Mouse (Mus musculus) neural tube, embryonic 13.5 days (tissue): ENCODE measurements around the gene Dlgap3. TPM values are rescaled to one million over a fixed set of nuclear protein-coding genes. Genes with fewer than 3 reads are reported as not detected.
A peak's percentile ranks its signal among the peaks of the same experiment; 100 is the strongest.

Experiments
- ATAC-seq: fragments of 200-750 bp; cut with Nextera tagmentation; 2 replicates; pipeline ENCODE4 v1.8.0; 2017; ENCODE audit warnings: low read depth, mild to moderate bottlenecking, moderate TSS enrichment, moderate library complexity
- H3K27ac ChIP-seq: fragments of 300-500 bp; sonication (generic); replicated peaks from 2 replicates; pipeline ENCODE4 v1.5.1; 2015; ENCODE audit warnings: moderate library complexity, mild to moderate bottlenecking, inconsistent platforms
- H3K27me3 ChIP-seq: fragments of 300-500 bp; sonication (generic); 2 replicates; pipeline ENCODE4 v1.6.1; 2015; ENCODE audit warnings: mild to moderate bottlenecking, inconsistent platforms
- H3K36me3 ChIP-seq: fragments of 300-500 bp; sonication (generic); 2 replicates; pipeline ENCODE4 v1.6.1; 2015; ENCODE audit warnings: mild to moderate bottlenecking, inconsistent platforms
- H3K4me1 ChIP-seq: fragments of 300-500 bp; sonication (generic); replicated peaks from 2 replicates; pipeline ENCODE4 v1.6.1; 2015; ENCODE audit warnings: inconsistent platforms
- H3K4me2 ChIP-seq: fragments of 300-500 bp; sonication (generic); 2 replicates; pipeline ENCODE4 v1.6.1; 2015; ENCODE audit warnings: inconsistent platforms, mild to moderate bottlenecking, moderate library complexity
- H3K4me3 ChIP-seq: fragments of 300-500 bp; sonication (generic); 2 replicates; pipeline ENCODE4 v1.5.1; 2015; ENCODE audit warnings: mild to moderate bottlenecking, inconsistent platforms
- H3K9ac ChIP-seq: fragments of 300-500 bp; sonication (generic); 2 replicates; pipeline ENCODE4 v1.6.1; 2015; ENCODE audit warnings: moderate library complexity, mild to moderate bottlenecking, inconsistent platforms
- H3K9me3 ChIP-seq: fragments of 300-500 bp; sonication (generic); 2 replicates; pipeline ENCODE4 v1.6.1; 2016; ENCODE audit warnings: inconsistent platforms
- WGBS: fragments of 180-500 bp; shearing (Covaris S2); methylation state at CpG from one replicate; pipeline ENCODE4 v1.1.7; 2015; 5-methylcytosine and 5-hydroxymethylcytosine counted together
- polyA plus RNA-seq: library from polyadenylated mRNA; unstranded; fragments of >200 nt; fragmentation: Nextera tagmentation; extraction: Ambion mirVana; gene quantifications from 2 replicates; pipeline ENCODE4 v1.2.1, GENCODE M21; 2015

Gene Dlgap3
- polyA plus RNA-seq, 1 experiment from 2014 or later: 13.4 TPM

DNA sequence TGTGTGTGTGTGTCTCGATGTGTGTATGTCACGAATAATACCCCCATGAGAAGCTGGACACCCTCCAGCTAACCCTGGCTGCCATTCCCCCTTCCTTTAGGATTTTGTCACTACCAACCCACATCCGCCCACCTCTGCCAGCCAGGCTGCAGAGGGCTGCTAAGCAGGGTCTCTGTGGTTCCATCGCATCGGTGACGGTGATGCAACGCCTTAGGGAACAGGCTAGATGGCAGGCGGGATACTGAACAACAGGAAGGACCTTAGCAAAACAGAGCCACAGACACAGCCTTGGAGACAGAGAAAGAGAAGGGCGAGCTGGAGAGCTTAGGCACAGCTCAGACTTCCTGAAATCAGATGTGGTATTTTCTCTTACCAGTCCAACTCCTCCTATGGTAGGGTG is 9.7 kb downstream of the Dlgap3 start:
- Histone ChIP-seq H3K9me3 (no peaks in the 10 kb centered on the region), H3K36me3 (no peaks in the 10 kb centered on the region), H3K4me3 (no peak overlapping the region), H3K4me1 (peaks cover 40% of the 10 kb centered on the region), H3K4me2 (no peak overlapping the region), H3K9ac (no peak overlapping the region), H3K27ac (0 out of 2 replicates have a peak overlapping the region, but pooled peaks have one; percentile 11), H3K27me3 (peaks cover 3% of the 10 kb centered on the region; the same call in 1 of the 2 replicates)
- no peak for ATAC-seq
- 54% methylated on average over 9 of the region's 9 CpGs for WGBS

DNA sequence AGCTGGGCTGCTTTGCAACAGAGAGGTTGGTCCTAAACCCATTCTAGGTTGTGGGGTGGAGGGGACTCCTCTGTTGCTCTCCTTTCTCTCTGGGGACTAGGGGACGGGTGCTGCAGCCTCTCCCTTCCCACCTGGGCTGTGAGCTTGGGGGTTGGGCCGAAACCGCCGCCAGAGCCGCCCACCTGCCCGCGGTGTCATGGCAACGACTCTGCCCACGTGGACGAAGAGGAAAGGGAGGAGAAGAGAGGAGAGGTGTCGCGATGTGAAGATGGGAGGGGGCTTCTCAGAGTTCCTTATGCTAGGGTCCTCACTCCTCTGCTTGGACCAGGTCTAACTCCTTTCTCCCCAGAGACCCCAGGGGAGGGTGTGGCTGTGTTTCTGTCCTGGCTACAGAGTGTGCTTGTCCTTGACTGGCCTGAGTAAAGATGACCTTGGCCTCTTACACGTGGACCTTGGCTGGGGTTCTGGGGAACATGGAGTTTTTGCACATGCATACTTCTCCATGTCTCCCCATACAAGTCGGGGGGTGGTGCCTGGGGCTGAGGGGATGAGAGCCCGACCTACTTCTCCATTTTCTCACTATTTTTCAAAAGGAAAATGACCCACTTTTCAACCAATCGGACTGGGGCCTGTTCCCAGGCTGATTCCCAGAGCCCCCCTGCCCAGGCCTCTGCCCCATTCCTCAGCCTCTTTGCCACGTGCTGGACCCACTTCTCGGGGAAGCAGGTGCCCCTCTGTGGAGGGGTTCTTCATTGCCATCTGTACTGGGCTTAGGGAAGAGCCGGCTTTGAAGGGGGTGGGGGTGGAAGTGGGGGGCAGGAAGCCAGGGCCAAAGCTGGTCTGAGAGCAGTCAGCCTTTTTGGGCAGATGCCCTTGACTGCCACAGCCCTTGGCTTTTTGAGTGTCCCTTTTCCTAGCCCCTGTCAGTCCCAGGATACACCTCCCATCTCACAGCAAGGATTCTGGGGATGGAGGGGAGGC is 10.8 kb downstream of the Dlgap3 start:
- peak overlapping the region; percentile 43 for H3K27ac ChIP-seq
- WGBS: 16% methylated on average over 19 of the region's 19 CpGs
- peak overlapping the region; percentile 30 for H3K4me2 ChIP-seq
- H3K36me3 ChIP-seq: no peaks in the 10 kb centered on the region
- H3K9me3 ChIP-seq: no peaks in the 10 kb centered on the region
- peaks cover 3% of the 10 kb centered on the region; the same call in 1 of the 2 replicates for H3K27me3 ChIP-seq
- ATAC-seq: peak; percentile 48; the same call in 1 of the 2 replicates
- H3K4me1 ChIP-seq: peaks cover 30% of the 10 kb centered on the region
- 0 out of 2 replicates have a peak overlapping the region, but pooled peaks have one; percentile 12 for H3K9ac ChIP-seq
- H3K4me3 ChIP-seq: no peak overlapping the region

DNA sequence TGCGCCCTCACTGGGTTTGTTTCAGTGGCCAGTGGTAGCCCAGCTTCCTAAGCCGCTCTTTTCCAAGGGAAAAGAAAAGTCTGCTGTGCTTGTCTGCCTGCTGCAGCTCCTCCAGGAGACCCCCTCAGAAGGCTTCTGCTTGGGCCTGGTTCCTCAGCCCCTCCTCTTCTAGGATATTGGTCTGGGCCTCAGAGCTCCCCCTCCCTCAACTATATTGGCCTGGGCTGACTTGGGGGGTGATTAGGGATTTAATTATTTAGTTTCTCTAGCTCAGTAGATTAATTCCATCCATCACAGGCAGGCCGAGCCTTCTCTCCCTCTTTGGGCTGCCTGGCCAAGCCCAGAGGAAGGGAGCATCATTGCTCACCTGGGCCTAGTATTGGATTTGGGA is 11.4 kb downstream of the Dlgap3 start:
- Histone ChIP-seq H3K4me1 (peaks cover 23% of the 10 kb centered on the region), H3K27me3 (peaks cover 3% of the 10 kb centered on the region; the same call in 1 of the 2 replicates), H3K9ac (no peak overlapping the region), H3K27ac (peak overlapping the region; percentile 43), H3K4me3 (no peak overlapping the region), H3K36me3 (no peaks in the 10 kb centered on the region), H3K9me3 (no peaks in the 10 kb centered on the region), H3K4me2 (no peak overlapping the region)
- WGBS: 64% methylated on average over 3 of the region's 3 CpGs
- peak; percentile 48; the same call in 1 of the 2 replicates for ATAC-seq

DNA sequence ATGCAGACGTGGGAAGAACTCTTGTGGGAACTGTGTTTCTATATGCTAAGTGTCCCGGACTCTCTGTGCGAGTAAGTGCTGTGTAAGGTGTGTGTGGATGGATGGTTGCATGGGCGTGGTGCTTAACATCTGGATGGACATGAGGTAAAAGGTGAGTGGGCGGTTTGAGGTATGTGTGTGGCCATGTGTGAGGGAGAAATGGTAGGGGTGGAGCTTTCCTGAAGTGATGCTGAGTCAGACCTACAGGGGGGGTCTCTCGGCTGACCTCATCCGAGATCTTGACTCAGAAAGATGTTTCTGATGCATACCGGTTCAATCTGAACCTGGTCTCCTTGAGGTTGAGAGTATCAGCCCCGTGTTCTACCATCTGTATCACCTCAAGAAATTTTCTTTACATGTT is 12.0 kb downstream of the Dlgap3 start:
- Histone ChIP-seq H3K4me3 (no peak overlapping the region), H3K27me3 (peaks cover 3% of the 10 kb centered on the region; the same call in 1 of the 2 replicates), H3K9me3 (no peaks in the 10 kb centered on the region), H3K9ac (no peak overlapping the region), H3K4me2 (no peak overlapping the region), H3K27ac (0 out of 2 replicates have a peak overlapping the region, but pooled peaks have one; percentile 3), H3K36me3 (no peaks in the 10 kb centered on the region), H3K4me1 (peaks cover 23% of the 10 kb centered on the region)
- no peak for ATAC-seq
- 87% methylated on average over 9 of the region's 9 CpGs for WGBS

DNA sequence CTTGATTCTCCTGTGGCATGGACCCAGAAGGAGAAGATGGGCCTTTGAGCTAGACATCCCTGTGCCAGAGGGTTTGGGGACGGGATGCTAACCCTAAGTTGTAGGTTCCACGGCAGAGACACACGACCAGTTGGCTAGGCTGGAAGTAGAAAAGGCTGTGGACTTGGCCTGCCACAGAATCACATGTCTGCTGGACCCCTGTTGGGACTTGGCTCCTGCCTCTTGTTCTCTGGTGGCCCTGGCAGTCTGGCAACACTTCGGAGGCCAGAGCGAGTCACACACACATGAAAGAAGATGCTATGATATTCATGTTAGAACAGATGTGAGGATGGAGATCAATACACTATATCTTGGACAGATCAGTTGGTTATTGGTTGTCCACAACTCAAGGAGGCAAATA is 14.9 kb downstream of the Dlgap3 start:
- Histone ChIP-seq H3K4me1 (peaks cover 17% of the 10 kb centered on the region), H3K27me3 (no peaks in the 10 kb centered on the region), H3K4me2 (no peak overlapping the region), H3K36me3 (no peaks in the 10 kb centered on the region), H3K9ac (no peak overlapping the region), H3K27ac (no peak overlapping the region), H3K4me3 (no peak overlapping the region), H3K9me3 (no peaks in the 10 kb centered on the region)
- WGBS: 90% methylated on average over 5 of the region's 5 CpGs
- no peak for ATAC-seq

DNA sequence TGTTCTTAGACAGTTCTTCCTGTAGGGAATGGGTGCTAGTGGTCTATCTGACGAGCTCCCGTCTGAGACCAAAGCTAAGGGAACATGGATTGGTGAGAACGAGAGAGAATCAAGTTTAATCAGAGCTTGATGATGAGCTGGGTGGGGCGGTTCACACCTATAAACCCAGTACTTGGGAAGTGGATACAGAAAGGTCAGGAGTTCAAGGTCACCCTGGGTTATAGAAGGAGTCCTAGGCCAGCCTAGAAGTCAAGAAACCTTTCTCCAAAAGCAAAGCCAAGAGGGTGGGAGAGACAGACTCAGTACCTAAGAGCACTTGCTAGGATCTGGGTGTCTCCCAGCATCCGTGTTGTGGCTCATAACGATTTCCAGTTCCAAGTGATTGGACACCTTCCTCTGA is 21.9 kb downstream of the Dlgap3 start:
- no peak overlapping the region for H3K4me2 ChIP-seq
- peaks cover 11% of the 10 kb centered on the region for H3K36me3 ChIP-seq
- no peak overlapping the region for H3K9ac ChIP-seq
- H3K9me3 ChIP-seq: no peaks in the 10 kb centered on the region
- H3K27ac ChIP-seq: no peak overlapping the region
- WGBS: 91% methylated on average over 6 of the region's 6 CpGs
- H3K27me3 ChIP-seq: no peaks in the 10 kb centered on the region
- no peak overlapping the region for H3K4me3 ChIP-seq
- no peak for ATAC-seq
- peaks cover 28% of the 10 kb centered on the region for H3K4me1 ChIP-seq

DNA sequence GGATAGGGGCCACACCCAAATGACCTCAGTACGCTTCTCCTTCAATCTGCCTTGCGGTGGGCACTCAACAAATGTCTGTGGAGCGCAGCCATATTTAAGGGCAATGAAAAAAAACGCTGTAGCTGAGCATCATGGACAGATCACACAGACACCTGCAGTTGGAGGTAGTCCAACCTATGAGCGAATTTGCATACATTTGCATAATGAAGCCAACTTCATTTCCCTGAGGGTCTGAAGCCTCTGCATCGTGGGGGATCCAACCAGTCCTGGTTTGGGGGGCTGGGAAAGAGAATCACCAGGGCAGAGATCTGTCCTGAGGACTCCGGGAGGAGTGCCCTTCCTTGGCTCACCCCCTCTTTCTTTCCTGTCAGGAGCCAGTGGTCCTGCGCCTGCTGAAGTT is 23.7 kb downstream of the Dlgap3 start:
- 61% methylated on average over 8 of the region's 8 CpGs for WGBS
- Histone ChIP-seq H3K27ac (no peak overlapping the region), H3K9me3 (no peaks in the 10 kb centered on the region), H3K4me2 (no peak overlapping the region), H3K9ac (no peak overlapping the region), H3K4me1 (peaks cover 28% of the 10 kb centered on the region), H3K36me3 (peaks cover 11% of the 10 kb centered on the region), H3K27me3 (no peaks in the 10 kb centered on the region), H3K4me3 (no peak overlapping the region)
- no peak for ATAC-seq

DNA sequence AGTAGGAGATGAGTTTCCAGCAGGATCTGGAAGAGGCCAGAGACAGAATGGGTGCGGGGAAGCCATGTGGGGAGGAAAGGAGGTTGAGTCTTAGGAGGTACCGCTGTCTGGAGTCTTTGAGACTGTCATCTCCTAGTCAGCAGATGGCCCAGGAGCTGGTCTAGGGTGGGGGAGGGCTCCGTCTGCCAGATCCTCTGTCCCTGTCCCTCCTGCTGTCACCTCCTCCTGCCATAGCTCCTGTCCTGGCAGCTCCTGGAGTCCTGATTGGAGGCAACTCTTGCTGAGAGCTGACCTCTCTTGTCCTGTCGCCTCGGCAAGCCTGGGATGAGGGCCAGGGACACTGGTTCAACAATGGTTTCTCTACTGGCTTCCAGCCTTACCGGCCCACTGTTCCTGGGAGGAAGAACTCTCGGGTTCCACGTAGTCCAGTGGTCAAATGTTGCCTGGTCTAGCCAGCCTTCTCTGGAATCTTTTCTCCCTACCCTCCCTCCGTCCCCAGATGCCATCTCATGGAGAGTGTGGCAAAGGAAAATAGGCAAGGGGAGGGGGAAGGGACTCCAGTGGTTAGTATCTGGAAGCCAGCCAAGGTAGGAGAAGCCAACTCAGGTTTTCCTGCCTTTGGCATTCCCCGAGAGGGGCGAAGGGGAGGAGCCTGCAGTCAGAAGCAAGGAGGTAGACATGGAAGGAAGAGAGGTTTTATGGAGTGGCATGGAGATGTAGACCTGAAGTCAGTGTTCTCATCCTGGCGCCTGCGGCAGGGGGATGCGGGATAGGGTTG is 24.6 kb downstream of the Dlgap3 start:
- H3K4me2 ChIP-seq: no peak overlapping the region
- H3K4me1 ChIP-seq: peaks cover 28% of the 10 kb centered on the region
- 0 out of 2 replicates have a peak overlapping the region, but pooled peaks have one; percentile 46 for H3K27ac ChIP-seq
- 68% methylated on average over 14 of the region's 14 CpGs for WGBS
- 0 out of 2 replicates have a peak, but pooled peaks have one; percentile 15 for ATAC-seq
- H3K9ac ChIP-seq: no peak overlapping the region
- H3K4me3 ChIP-seq: no peak overlapping the region
- H3K36me3 ChIP-seq: peaks cover 11% of the 10 kb centered on the region
- H3K9me3 ChIP-seq: no peaks in the 10 kb centered on the region
- H3K27me3 ChIP-seq: no peaks in the 10 kb centered on the region

DNA sequence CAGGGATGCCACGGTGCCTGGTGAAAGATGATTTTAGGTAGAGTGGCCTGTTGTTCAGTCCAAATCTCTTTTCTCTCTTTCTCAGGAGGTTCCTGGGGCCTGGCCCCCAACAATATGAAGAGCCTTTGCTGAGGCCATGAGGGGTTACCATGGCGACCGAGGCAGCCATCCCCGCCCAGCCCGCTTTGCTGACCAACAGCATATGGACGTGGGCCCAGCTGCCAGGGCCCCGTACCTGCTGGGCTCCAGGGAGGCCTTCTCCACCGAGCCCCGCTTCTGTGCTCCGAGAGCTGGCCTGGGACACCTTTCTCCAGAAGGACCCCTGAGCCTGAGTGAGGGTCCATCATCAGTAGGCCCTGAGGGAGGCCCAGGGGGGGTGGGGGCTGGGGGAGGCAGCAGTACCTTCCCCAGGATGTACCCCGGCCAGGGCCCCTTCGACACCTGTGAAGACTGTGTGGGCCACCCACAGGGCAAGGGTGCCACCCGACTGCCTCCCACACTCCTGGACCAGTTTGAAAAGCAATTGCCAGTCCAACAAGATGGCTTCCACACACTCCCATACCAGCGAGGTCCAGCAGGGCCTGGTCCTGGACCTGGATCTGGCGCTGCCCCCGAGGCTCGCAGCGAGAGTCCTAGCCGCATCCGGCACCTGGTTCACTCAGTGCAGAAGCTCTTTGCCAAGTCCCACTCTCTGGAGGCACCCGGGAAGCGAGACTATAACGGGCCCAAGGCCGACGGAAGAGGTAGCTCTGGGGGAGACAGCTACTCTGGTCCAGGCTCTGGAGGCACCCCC is 25.7 kb downstream of the Dlgap3 start:
- H3K9ac ChIP-seq: no peak overlapping the region
- no peak for ATAC-seq
- no peak overlapping the region for H3K27ac ChIP-seq
- H3K4me3 ChIP-seq: no peak overlapping the region
- peaks cover 11% of the 10 kb centered on the region for H3K36me3 ChIP-seq
- 76% methylated on average over 25 of the region's 25 CpGs for WGBS
- H3K9me3 ChIP-seq: no peaks in the 10 kb centered on the region
- H3K4me2 ChIP-seq: no peak overlapping the region
- peaks cover 28% of the 10 kb centered on the region for H3K4me1 ChIP-seq
- no peaks in the 10 kb centered on the region for H3K27me3 ChIP-seq

DNA sequence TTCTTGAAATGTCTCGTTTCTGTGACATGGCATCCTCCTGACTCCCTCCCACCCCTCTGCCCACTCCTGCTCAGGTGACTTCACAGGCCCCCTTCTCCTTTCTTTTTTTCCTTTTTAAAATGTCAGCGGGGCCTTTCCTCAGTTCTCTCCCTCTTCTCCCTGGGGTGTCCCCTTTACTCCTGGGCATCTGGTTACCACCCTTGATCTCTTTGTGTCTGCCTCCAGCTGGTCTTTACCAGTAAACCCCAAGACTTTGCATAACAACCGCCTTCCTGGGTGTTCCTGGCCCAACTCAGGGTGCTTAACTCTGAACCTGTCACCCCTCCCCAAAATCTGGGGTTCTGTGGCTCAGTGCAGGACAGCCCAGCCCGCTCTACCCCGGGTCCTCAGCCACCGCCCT is 29.6 kb downstream of the Dlgap3 start:
- Histone ChIP-seq H3K9me3 (no peaks in the 10 kb centered on the region), H3K4me2 (no peak overlapping the region), H3K4me3 (no peak overlapping the region), H3K4me1 (peaks cover 20% of the 10 kb centered on the region), H3K27me3 (no peaks in the 10 kb centered on the region), H3K36me3 (peaks cover 17% of the 10 kb centered on the region), H3K9ac (no peak overlapping the region), H3K27ac (no peak overlapping the region)
- ATAC-seq: no peak
- WGBS: 34% methylated on average over 6 of the region's 6 CpGs

DNA sequence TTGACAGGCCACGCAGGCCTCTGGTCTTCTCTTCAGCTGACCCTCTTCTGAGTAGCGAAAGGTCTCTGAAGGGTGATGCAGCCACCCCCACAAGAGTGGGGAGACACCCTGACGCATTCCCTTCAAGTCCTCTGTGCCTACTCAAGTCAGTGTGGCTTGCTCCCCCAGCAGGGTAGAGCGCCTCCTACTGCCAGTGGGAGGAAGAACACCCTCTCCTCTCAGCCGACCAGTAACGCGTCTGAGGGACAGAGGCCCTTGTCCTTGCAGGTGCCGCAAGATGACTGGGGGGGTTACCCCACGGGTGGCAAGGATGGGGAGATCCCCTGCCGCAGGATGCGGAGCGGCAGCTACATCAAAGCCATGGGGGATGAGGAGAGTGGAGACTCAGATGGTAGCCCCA is 30.4 kb downstream of the Dlgap3 start:
- H3K27me3 ChIP-seq: no peaks in the 10 kb centered on the region
- H3K27ac ChIP-seq: no peak overlapping the region
- H3K4me1 ChIP-seq: peaks cover 12% of the 10 kb centered on the region
- no peak for ATAC-seq
- 68% methylated on average over 12 of the region's 12 CpGs for WGBS
- H3K9ac ChIP-seq: no peak overlapping the region
- H3K36me3 ChIP-seq: peaks cover 19% of the 10 kb centered on the region
- no peak overlapping the region for H3K4me2 ChIP-seq
- H3K4me3 ChIP-seq: no peak overlapping the region
- H3K9me3 ChIP-seq: no peaks in the 10 kb centered on the region
